Mouse (Mus musculus) c-Kit-positive CD71-negative TER-119-negative erythroid progenitor cells, embryonic 14.5 days (primary cell): ENCODE data around the gene Mdc1.
"Not testable (repeated sequence)": the region's sequence is repeated elsewhere in the genome, so short reads cannot be mapped to it uniquely, and the experiment has no call there.

ENCODE experiments used
- DNase-seq: peaks from one replicate; pipeline ENCODE4 v3.0.0-alpha.2; 2013; ENCODE audit warnings: low read depth

The Mdc1 gene

DNA sequence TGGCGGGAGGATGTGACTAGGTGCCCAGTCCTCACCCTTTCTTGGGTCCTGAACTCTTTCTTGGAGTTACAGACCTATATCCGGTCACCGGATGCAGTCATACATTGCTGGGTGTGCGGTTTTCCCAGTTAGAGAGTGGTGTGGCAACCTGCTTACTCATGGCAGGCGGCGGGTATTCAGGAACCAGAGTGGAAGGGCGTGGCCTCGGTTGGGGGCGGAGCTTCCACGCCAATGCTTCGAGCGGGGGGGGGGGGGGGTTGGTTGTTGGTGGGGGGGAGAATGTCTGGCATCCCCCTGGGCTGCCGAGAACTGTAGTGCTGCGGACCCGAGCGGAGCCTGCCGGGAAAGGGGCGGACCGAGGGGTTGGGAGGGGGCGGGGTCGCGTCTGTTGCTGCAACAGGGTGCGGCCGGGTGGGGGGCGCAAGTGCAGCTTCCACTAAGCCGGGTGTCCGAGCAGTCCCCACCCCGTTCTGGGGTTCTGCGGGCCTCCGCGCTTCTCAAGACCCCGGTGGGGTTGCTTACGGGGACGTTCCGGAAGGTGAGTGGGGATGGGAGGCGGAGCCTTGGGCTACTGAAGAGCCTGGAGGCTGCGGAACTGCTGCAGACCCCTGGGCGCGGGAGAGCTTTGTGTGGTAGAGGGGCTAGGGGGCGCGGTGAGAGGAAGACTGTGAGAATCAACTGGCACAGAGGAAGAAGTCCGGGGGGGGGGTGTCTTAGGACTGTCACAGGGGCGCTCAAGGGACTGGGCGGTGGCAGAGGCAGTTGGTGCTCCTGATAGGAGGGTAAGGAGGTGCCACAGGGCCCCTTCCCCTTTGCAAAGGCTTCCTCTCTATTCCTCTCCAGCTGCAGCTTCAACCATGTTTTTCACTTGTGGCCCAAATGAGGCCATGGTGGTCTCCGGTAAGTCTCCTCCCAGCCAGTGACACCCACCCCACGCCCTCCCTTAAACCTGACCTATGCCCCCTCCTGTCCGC is 18.1 kb upstream of the Mdc1 start, which contains the start of gene Flot1:
TSS of gene Flot1 (plus strand) at position 267 of the 974 bp plus-strand sequence.
- DNase-seq = peak; percentile 86

DNA sequence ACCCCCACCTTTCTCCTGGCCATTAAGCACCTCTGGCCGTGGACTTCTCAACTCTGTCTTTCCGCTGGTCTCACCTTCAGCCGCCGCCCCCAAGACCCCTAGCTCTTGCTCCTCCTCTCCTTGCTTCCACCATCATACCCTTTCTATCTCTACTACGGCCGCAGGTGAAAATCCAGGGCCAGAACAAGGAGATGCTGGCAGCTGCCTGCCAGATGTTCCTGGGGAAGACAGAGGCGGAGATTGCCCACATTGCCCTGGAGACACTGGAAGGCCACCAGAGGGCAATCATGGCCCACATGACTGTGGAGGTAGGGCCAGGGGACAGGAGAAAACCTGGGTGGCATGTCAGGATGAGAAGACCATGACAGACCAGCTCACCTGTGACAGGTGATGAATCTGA is 16.9 kb upstream of the Mdc1 start:
- DNase-seq = no peak

DNA sequence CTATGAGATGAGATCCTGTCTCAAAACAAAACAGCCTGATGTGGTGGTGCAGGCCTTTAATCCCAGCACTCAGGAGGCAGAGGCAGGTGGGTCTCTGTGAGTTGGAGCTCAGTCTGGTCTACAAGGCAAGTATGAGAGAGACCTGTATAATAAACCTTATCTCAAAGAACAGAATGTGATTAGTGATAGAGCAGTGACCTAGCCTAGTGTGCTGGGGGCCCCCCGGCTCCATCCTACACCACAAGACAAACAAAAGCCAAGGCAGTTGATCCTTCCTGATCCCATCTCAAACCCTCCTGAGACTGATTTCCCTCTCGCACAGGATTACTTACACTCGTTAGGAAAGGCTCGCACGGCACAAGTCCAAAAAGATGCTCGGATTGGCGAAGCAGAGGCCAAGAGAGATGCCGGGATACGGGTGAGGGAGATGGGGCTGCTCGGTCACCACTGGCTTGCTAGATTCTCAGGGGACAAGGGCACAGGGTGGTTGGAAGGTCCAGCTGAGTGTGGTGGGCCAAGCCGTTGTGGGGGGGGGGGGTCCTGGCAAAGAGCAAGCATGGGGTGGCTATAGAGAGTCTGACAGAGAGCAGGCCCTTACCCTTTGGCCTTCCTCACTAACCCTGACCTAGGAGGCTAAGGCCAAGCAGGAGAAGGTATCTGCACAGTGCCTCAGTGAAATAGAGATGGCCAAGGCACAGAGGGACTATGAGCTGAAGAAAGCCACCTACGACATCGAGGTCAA is 16.0 kb upstream of the Mdc1 start:
- no peak for DNase-seq

DNA sequence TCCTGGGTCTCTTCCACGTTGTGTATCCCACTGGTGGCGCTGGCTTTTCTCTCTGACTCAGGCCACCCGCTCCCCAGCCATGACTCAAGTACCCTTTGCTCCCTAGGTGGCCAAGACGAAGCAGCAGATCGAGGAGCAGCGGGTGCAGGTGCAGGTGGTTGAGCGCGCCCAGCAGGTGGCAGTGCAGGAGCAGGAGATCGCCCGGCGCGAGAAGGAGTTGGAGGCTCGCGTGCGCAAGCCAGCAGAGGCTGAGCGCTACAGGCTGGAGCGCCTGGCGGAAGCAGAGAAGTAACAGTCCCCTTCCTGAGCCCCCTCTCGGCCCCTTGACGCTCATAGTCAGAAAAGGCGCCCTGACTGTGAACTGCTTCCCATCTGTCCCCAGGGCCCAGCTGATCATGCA is 11.6 kb upstream of the Mdc1 start:
- peak; percentile 81 for DNase-seq

DNA sequence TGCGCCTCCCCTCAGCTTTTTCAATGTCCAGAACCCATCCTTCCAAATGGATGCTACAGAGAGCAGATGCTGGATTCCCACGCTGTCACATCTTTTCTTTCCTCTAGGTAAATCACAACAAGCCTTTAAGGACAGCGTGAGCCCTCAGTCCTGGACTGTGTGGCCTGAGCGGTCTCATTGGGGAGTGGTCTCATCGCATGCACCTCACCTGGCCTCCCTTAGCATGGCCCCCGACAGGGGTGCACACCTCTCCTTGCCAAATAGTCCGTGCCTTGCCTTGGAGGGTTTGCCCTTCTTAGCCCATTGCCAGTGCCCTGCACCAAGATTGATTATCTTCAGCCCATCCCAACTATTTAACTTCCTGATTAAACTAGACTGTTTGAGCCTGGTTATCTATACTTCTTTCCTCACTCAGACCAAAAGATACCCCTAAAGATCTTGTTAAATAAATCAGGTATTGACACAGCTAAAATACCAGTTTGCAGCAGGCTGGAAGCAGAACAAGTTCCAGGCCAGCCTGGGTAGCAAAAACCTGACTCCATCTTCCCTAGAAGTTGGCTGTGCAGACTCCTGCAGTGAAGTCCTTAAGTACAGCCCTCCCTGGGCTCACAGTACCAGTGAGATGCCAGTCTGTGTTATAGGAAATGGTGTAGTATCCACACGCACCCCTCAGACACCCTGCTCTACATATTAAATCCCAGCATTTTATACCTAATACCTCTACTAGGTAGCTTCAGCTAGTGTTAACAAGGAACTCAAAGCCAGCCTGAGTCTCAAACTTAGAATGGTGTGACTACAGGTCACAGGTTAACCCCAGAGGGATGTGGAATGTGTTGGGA is 8.7 kb upstream of the Mdc1 start:
- DNase-seq = no peak

DNA sequence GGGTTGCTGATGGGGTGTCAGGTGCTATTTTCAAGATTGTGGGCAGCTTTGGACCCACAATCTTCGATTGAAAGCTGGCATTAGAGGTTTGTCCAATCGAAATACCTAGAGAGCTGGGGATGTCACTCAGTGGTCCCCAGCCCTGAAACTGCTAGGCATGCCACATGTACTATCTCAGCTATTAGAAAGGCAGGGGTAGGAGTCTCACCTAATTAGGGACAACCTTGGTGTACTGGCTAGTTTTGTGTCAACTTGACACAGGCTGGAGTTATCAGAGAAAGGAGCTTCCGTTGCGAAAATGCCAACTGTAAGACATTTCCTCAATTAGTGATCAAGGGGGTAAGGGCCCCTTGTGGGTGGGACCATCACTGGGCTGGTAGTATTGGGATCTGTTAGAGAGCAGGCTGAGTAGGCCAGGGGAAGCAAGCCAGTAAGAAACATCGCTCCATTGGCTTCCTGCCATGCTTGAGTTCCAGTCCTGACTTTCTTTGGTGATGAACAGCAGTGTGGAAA is 8.0 kb upstream of the Mdc1 start:
- no peak for DNase-seq

DNA sequence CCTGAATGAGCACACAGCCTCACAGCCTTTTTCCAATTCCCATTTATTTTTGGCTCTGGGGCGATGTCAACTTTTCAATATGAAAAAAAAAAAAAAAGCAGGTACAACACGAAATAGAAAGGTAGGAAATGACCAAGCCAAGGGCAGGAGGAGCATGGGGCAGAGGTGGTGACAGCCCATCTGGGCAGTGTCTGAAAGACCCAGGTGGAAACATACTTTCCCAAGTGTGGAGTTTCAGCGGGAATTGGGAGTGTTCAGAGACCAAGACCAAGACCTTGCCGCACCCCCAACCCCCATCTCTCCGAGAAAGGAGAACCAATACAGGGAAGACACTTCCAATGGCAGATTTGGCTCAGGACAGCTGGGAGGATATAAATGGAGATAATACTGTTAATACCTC is 7.4 kb upstream of the Mdc1 start:
- DNase-seq = no peak

DNA sequence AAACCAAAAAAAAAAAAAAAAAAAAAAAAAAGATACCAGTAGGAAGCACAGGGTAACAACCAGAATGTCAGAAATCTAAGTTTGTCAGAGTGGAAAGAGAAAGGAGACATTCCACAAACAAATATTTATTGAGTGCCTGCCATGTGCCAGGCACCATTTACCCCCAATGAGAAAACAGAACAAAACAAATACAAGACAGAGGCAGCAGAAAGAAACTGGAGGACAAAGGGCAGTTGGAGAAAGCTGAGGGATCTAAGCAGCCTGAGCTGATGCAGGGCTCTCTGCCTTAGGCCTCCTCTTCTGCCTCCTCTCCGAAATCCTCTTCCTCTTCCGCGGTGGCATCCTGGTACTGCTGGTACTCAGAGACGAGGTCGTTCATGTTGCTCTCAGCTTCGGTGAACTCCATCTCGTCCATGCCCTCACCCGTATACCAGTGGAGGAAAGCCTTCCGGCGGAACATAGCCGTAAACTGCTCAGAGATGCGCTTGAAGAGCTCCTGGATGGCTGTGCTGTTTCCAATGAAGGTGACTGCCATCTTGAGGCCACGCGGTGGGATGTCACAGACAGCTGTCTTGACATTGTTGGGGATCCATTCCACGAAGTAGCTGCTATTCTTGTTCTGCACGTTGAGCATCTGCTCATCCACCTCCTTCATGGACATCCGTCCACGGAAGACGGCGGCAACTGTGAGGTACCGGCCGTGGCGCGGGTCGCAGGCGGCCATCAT is 6.5 kb upstream of the Mdc1 start:
- no peak for DNase-seq

DNA sequence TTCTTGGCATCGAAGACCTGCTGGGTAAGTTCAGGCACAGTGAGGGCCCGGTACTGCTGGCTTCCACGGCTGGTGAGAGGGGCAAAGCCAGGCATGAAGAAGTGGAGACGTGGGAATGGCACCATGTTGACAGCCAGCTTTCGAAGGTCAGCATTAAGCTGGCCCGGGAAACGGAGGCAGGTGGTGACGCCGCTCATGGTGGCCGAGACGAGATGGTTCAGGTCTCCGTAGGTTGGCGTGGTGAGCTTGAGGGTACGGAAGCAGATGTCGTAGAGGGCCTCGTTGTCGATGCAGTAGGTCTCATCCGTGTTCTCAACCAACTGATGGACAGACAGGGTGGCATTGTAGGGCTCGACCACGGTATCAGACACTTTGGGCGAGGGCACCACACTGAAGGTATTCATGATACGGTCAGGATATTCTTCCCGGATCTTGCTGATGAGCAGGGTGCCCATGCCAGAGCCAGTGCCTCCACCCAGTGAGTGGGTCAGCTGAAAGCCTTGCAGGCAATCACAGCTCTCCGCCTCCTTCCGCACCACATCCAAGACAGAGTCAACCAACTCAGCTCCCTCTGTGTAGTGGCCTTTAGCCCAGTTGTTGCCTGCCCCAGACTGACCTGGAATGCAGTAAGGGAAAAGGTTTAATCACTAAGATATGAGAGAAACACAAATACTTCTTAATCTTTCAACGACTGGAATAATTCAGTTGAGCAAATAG is 5.7 kb upstream of the Mdc1 start:
- DNase-seq = no peak

DNA sequence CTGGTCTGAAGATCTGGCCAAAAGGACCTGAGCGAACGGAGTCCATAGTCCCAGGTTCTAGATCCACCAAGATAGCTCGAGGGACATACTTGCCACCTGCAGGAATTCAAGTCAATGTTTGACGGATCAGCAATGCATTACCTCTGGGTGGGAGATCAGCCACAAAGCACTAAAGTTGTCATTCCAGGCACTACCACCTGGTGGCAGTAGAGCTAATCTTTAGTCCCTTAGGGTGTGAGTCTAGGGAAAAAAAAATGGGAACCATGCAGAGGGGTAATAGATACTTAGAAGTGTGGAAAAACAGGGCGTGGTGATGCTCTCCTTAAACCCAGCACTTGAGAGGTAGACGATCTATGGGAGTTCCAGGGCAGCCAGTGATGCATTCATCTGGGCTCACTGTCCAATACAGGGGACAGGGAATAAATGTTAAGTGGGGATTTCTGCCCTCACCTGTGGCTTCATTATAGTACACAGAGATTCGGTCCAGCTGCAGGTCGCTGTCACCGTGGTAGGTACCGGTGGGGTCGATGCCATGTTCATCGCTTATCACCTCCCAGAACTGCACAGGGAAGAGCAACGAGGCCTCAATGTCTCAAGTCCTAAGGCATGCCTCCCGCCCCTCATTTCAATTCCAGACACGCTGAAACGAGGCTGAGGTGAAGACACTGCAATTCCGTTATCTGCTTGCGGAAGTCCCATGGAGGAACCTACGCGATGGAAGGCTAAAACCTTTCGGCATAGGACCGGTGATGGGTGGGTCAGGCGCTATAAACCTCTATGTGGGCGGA is 4.9 kb upstream of the Mdc1 start:
- peak; percentile 85 for DNase-seq

DNA sequence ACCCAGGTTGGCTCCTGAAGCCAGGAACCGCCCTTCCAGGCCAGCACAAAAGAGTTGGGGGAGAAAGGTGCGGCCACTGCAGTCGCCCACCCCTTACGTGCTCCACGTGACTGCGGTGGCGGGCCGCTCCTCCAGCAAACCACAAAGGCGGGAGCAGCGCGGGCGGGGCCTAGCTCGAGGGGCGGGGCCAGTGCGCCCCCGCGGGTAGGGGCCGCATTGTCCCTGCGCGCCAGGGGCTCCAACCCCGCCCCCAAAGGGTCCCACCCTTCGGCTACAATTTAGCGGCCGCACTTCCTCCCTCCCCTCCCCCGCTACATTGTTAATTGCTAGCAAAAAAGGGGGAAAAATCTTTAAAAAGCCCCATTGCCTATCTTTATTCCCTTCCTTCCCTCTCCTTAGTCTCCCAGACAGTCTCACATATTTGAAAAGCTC is 4.3 kb upstream of the Mdc1 start:
- peak; percentile 83 for DNase-seq

DNA sequence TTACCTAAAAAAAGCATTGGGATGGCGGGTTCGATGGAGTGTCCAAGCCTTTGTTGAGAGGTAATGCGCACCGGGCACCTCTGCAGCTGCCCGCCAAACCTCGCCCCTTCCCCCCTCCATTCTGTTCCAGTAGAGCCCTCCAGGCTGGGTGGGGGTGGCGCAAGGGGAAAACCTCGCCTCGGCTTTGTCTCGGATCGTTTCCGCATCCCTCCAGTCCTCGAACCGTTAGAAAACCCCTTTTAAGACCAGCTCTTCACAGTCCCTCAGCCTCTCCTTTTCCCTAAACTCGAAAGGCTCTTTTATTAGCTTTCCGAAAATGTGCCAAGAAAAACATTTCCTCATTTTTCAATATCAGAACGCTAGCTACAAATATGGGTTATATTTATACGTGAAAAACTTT is 3.8 kb upstream of the Mdc1 start:
- no peak for DNase-seq

DNA sequence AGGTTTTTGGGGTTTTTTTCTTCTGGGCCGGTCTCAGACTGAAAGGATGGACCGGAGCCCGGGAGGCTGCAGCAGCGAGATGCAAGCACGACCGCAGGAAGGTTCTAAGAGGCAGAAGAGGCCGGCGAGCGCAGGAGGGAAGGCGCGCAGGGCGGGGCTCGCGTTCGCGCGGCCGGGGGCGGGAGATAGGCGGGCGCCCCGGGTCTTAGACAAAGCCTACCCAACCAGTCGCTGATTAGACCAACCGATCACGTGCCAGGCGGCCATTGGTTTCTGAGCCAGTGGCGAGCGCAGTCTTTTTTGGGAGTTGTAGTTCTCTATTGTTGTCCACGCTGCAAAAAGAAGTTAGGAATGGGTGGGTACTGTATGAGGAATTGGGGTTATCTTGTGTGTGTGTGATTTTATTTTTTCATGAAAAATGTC is 3.2 kb upstream of the Mdc1 start, which contains the start of gene Tubb5:
TSS of gene Tubb5 (minus strand) at position 185 of the 423 bp plus-strand sequence.
- peak; percentile 95 for DNase-seq

DNA sequence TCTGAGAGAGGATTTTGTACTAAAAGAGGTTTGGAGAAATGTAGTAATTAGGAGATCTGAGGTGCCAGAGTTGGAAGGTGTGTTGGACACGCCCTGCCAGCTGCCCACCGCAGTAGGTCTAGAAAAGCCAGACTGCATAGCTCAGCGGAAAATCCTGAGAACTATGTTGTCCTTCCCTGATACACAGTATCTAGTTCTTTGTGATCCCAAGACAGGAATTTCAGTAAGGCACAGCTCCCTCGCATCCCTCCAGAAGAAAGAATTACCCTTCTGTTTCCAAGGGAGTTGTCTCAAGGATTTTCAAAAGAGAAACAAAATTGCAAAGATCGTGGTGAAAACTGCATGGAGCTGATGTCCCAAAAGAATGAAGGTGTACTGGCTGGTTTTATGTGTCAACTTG is 2.7 kb upstream of the Mdc1 start:
- DNase-seq = no peak

DNA sequence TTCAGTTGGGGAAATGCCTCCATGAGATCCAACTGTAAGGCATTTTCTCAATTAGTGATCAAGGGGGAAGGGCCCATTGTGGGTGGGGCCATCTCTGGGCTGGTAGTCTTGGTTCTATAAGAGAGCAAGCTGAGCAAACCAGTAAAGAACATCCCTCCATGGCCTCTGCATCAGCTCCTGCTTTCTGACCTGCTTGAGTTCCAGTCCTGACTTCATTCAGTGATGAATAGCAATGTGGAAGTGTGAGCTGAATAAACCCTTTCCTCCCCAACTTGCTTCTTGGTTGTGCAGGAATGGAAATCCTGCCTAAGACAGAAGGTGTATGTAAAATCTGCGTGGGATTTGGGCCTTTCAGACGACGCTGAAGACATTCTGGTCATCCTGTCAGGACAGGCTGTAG is 2.3 kb upstream of the Mdc1 start:
- not testable (repeated sequence) for DNase-seq

DNA sequence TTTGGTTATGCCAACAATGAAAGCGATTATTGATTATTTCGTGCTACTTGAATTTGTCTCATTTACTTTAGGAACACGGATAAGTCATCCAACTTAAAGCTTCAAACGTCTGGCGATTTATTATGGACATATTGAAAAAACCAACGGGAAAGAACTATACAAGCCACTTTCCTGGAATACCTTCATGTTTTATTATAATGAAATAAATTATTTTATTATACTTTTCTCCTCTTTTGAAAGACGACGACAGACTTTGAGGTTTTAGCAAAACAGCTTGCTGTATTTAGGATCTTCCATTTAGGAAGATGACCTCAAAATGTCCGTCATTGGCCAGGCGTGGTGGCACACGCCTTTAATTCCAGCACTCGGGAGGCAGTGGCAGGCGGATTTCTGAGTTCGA is 754 bp upstream of the Mdc1 start:
- no peak for DNase-seq

DNA sequence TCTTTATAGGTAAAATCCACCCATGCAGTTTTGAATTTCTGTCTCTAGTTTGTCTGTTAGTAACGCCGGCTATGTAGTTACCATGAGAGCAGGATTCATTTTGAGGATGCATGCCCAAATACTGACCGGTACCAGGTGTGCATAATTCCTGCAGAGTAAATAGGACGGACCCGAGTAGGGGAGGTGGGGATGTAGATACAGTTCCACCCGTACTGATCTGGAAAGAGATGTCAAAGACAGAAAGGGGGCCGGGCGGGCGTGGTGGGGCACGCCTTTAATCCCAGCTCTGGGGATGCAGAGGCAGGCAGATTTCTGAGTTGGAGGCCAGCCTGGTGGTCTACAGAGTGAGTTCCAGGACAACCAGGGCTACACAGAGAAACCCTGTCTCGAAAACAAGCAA is 691 bp downstream of the Mdc1 start:
- no peak for DNase-seq

DNA sequence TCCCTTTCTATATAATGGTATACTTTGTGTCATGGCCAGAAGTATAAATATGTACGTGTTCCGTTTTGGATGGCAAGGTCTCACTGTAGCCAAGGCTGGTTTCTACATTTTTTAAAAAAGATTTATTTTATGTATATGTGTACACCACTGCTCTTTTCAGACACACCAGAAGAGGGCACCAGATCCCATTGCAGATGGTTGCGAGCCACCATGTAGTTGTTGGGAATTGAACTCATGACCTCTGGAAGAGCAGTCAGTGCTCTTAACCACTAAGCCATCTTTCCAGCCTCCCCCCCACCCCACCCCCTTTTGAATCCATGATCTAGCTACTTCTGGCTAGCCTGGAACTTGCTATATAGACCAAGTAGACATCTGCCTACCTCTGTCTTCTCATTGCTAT is 2.2 kb downstream of the Mdc1 start:
- DNase-seq = no peak

DNA sequence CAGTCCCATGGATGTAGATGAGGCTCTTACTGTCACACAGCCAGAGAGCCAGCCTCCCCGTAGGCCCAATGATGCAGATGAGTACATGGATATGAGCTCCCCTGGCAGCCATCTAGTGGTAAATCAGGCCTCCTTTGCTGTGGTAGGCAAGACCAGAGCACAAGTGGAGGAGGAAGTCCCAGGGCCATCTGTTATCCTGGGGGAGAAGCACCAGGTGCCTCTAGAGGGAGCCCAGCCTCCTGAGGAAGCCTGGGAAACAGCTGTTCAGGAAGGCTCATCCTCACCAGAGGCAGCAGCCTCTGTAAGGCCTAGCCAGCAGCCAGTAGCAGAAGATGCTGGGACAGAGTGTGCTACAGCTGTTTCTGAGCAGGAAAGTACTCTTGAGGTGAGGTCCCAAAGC is 6.8 kb downstream of the Mdc1 start:
- no peak for DNase-seq

DNA sequence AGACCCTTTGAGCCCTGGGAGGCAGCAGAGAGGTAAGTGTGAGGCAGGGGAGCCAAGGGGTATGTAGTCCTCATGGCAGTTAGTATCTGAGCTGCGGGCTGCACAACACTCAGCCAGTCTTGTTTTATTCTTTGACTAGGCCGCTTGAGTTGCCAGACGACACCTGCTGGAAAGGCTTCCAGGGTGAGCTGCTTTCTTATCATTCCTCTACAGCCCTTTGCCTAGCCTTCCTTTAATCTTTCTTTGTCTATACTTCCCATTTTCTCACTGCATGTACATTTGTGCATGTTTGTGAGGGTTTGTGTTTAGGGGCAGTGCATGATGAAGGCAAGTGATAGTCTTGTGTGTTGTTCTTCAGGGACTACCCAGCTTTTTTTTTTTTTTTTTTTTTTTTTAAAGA is 9.7 kb downstream of the Mdc1 start:
- no peak for DNase-seq
